Mouse (Mus musculus) testis, adult 2 months (tissue): ENCODE measurements around the gene Fam234a.

Experiments
- CTCF ChIP-seq: fragments of 200-500 bp; IDR thresholded peaks from 2 replicates; pipeline ENCODE4 v1.5.1; 2012; ENCODE audit warnings: low read depth, mild to moderate bottlenecking, inconsistent platforms, low read length, moderate library complexity; ENCODE audit not compliant: control insufficient read depth, insufficient read depth, insufficient replicate concordance
- POLR2A ChIP-seq: fragments of 200-500 bp; IDR thresholded peaks from 2 replicates; pipeline ENCODE4 v1.6.1; 2012; ENCODE audit warnings: low read depth, mild to moderate bottlenecking, inconsistent platforms, low read length, moderate library complexity; ENCODE audit not compliant: control insufficient read depth

DNA sequence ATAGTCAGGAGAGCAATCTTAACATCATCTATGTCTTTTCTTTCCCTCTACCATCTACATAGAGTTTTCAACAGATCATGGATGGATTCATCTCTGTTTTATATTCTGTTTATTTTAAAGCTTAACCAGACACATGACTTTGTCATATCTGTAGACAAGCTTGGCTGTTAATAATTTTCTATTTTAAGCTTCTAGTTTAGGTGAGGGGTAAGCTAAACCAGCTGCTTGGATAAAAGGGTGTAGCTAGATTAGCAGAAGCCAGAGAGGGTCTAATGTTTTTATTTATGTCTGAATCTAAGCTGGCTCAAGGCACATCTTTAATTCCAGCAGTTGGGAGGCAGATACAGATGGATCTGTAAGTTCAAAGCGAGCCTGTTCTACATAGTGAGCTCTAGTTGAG lies 81.3 kb downstream of the Fam234a start:
- TF ChIP-seq CTCF (no peak), POLR2A (no peak)
